In the genomic region with DNA sequence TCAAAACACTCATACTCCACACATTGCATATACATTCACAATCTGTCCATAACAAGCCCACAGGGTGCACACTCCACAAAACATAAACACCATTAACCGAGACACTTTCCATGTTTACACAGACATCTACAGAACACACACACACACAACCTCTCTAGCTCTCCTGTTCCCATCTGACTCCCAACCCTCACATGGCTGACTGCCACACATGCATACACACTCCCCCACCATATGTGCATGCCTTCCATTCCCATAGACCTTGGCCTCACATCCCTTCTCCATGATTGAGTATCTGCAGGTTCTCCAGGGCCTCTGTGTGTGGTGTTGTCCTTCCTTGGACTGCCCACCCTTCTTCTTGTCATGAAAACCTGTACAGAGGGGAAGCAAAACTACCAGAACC, we compare ENCODE assay signal across 20 mouse cellular contexts.
"Had no signal": no experiment of that assay in that cellular context is flagged by ENCODE, and none has a peak within 500 bp of the region (broad histone marks: within the 10 kb centered on the region; RNA-seq: fewer than 3 reads in every experiment).

No protein-coding gene starts in this region.

- H3K36me3 ChIP-seq: kidney, embryonic 15.5 days; liver, embryonic 13.5 days; midbrain, embryonic 15.5 days; neural tube, embryonic 12.5 days; neural tube, embryonic 15.5 days had no signal

- H3K4me3 ChIP-seq: kidney, embryonic 15.5 days; liver, embryonic 13.5 days; megakaryocyte, embryonic 14.5 days; midbrain, embryonic 15.5 days; neural tube, embryonic 12.5 days; neural tube, embryonic 15.5 days had no signal

- H3K4me2 ChIP-seq: kidney, embryonic 15.5 days; liver, embryonic 13.5 days; midbrain, embryonic 11.5 days; midbrain, embryonic 15.5 days; neural tube, embryonic 12.5 days; neural tube, embryonic 15.5 days had no signal

- ATAC-seq: lung, postnatal 0 days had no signal

- H3K27me3 ChIP-seq: kidney, embryonic 15.5 days; midbrain, embryonic 15.5 days; neural tube, embryonic 12.5 days had no signal

- H3K9me3 ChIP-seq: kidney, embryonic 15.5 days; liver, embryonic 13.5 days; megakaryocyte, embryonic 14.5 days; midbrain, embryonic 15.5 days; neural tube, embryonic 12.5 days; neural tube, embryonic 15.5 days had no signal

- H3K27ac ChIP-seq: kidney, embryonic 15.5 days; midbrain, embryonic 15.5 days; neural tube, embryonic 12.5 days; neural tube, embryonic 15.5 days; stomach, postnatal 0 days had no signal

- DNase-seq: kidney, adult 8-10 months; kidney, postnatal 10 days; kidney, postnatal 4 days; liver, embryonic 13.5 days; lung, adult 2 months; lung, postnatal 36 days; right cerebral cortex, adult 18-20 months; right cerebral cortex, postnatal 14 days; right cerebral cortex, postnatal 4 days; thymus, adult 2 months; thymus, postnatal 14 days; thymus, postnatal 4 days had no signal

- H3K9ac ChIP-seq: kidney, embryonic 15.5 days; liver, embryonic 13.5 days; midbrain, embryonic 15.5 days; neural tube, embryonic 12.5 days; neural tube, embryonic 15.5 days had no signal
